Mouse (Mus musculus): ENCODE results near the gene Pxylp1.

GRCm38 (mm10) chr9:96904360-96905355 lies 12.2 kb upstream of the Pxylp1 start:
- no peak for TF ChIP-seq CTCF (IDR thresholded peaks at IDR 0.05; ENCODE audit: control insufficient read depth, insufficient read depth, insufficient read length)
- no peak for TF ChIP-seq MAX (IDR thresholded peaks at IDR 0.05)
- no peak for TF ChIP-seq CEBPB (IDR thresholded peaks at IDR 0.05; ENCODE audit: low read depth)
- no peak for TF ChIP-seq FOSL1 (IDR thresholded peaks at IDR 0.05; ENCODE audit: insufficient read depth, low read length, poor library complexity, severe bottlenecking)
- TF ChIP-seq USF1 (IDR thresholded peaks at IDR 0.05; ENCODE audit: low read depth): no peak
- TF ChIP-seq MYOG (IDR thresholded peaks at IDR 0.05; ENCODE audit: control insufficient read depth, extremely low read depth, insufficient read length): no peak
- no peak for TF ChIP-seq MYOD1 (IDR thresholded peaks at IDR 0.05; ENCODE audit: control insufficient read depth, insufficient read length, low read depth)

All from C2C12 (cell line).